Mouse (Mus musculus) kidney, postnatal 4 days (tissue): ENCODE measurements around the gene Kmt5c.

ENCODE experiments used
- DNase-seq, 2 experiments: peaks; one replicate each; pipeline ENCODE4 v3.0.0; 2021; ENCODE audit warnings: mixed read lengths in 2 of 2

Kmt5c gene

DNA sequence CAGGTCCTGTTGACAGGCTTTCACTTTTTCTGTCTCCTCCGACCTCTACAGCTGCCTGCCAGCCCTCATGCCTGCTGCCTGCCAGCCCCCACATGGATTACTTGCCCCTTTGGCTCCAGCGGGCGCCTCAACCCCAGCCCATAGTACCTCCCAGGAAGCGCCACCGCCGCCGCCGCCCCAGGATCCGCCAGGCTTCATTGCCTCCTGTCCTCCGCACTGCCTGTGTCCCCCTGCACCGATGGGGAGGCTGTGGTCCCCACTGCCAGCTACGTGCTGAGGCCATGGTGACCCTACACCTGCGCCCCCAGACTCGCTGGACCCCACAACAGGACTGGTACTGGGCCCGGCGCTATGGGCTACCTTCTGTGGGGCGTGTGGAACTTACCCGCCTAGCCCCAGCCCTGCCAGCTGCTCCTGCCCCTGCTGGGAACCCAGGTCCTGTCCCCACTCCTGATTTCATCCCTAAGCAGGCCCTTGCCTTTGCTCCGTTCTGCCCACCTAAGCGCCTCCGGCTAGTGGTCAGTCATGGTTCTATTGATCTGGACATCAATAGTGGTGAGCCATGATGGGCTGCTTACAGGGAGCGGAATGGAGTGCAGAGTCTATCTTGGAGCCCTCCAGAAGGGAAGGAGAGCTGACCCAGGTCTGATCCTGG lies 6.5 kb downstream of the Kmt5c start:
- DNase-seq, result no peak

DNA sequence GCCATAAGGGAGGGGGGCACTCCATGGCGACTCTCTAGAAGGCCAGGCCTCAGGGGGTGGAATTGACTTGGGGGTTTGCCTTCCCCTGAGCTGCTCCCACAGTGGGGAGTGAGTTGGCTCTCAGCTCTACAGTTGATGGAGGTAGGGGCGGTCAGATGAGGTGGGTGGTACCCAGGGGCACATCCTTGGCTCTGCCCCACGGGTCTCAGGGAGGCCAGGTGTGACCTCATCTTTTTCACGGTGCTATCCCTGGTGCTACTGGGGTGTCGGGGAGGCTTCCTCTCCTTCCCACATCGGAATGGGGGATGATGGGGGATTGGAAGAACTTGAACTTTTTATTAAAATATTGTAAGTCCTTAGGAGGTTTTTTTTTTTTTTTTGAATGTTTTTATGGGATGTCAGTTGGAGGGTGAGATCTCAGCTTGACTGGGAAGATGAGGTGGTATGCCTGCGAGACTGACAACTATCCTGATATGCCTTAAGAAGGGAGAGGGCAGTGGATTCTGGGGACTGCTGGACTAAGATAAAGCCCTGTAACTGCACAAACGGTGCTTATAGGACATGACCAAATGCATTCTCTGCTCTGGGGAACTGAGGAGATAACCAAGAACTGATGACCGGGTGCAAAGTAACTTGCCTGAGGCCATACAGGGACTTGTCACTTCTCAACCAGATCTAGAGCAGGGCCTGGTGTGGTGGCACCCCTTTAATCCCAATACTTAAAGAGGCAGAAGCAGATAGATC lies 7.4 kb downstream of the Kmt5c start:
- DNase-seq, result no peak

GRCm38 (mm10) chr7:4748321-4748720 lies 8.4 kb downstream of the Kmt5c start:
- no peak for DNase-seq

DNA sequence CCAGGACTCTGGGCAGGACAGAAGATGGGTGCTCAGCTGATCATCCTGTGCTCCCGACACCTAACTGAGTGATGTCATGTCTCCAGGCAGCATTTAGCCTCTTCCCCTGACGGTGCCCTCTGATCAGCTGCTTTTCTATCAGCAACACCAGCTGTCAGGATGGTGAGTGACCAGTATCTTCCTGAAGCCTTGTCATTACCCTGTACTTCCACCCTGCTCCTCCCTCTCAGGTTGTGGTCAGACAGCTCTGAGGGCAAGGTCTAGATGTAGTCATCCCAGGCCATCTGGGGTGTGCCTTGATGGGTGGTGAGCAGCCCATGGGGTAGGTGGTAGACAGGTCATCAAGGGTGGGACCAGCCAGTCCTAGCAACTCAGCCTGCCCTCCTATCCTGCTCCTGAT lies 9.3 kb downstream of the Kmt5c start:
- no peak for DNase-seq

GRCm38 (mm10) chr7:4751971-4752820 lies 12.3 kb downstream of the Kmt5c start:
- peak; percentile 83 to 87 for DNase-seq

DNA sequence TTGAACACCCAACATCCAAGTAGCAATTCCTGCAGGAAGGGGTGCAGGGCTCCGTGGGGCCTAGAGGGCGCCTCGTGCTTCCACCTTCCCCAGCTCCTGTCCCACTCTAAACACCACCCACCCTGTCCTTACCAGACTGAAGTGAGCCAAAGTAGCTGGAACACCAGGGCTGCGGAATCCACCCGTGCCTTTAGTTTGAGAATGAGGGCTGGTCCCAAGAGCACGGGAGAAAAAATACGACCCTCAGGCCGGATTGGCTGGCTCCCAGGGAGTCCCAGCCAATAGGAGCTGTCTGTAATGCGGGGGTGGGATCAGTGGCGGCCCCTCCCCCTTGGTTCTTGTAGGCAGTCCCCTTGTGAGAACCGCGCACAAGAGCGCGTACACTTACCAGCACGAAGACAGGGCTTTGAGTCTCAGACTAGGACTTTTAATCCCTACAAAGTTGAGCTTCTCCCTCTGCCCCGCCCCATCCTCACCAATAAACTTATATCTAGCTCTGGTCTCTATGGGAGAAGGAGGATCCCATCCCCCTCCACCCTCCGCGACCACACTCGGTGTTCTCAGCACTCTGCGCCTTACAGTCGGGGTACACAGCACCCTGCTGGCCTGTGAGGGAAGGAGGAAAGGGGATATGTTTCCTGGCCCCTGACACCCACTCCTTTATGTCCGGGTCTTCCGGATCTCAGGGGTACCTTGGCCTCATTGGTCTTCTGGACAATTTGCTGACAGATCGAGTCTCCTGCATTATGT lies 13.1 kb downstream of the Kmt5c start, which contains the start of gene Cox6b2:
TSS of gene Cox6b2 (minus strand) at position 274 of the 750 bp plus-strand sequence.
- peak; percentile 95 to 97 for DNase-seq

- no peak for DNase-seq
Observed at GRCm38 (mm10) chr7:4759670-4760069, 19.8 kb downstream of the Kmt5c start.

GRCm38 (mm10) chr7:4764946-4765710 lies 25.2 kb downstream of the Kmt5c start:
- DNase-seq, result no peak

DNA sequence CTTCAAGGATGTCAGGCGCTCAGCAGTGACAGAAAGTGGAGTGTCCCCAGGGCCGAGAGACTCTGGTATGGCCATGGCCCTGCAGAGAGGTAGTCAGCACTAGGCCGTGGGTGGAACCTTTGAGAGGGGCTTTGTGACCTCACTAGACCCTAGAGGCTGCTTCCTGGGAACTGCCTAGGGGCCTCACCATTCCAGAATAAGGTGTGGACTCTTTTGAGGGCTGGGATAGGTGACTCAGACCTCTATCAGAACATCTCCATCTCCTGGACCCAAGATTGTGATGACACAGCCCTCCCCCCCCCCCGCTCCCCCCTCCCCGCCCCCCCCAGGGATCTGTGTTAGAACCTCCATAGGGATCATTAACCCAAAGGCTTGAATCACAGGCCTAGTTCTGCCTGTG lies 31.3 kb downstream of the Kmt5c start, which contains the start of gene Fam71e2:
TSS of gene Fam71e2 (minus strand) at position 101 of the 400 bp plus-strand sequence.
- no peak for DNase-seq

DNA sequence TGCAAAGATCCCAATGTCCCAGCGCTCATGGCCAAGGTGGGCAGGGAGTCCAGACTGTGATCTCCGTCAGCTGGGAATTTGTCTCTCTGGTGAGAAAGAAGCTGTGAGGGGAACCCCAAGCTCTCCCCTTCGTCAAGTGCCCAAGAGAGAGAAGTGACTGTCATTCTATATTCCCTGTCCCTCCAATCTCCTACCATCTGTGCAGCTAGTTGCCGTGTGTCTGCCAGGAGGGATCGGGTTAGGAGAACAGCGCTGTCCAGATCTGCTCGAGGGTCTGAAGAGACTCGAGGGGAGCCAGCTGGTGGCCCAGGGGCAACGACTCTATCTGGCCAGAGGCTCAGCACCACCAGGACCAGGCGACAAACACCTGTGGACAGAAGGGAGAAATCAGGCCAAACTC lies 36.2 kb downstream of the Kmt5c start:
- DNase-seq, result no peak

- peak; percentile 87 to 92 for DNase-seq
Observed at GRCm38 (mm10) chr7:4776861-4777830, 37.2 kb downstream of the Kmt5c start.

DNA sequence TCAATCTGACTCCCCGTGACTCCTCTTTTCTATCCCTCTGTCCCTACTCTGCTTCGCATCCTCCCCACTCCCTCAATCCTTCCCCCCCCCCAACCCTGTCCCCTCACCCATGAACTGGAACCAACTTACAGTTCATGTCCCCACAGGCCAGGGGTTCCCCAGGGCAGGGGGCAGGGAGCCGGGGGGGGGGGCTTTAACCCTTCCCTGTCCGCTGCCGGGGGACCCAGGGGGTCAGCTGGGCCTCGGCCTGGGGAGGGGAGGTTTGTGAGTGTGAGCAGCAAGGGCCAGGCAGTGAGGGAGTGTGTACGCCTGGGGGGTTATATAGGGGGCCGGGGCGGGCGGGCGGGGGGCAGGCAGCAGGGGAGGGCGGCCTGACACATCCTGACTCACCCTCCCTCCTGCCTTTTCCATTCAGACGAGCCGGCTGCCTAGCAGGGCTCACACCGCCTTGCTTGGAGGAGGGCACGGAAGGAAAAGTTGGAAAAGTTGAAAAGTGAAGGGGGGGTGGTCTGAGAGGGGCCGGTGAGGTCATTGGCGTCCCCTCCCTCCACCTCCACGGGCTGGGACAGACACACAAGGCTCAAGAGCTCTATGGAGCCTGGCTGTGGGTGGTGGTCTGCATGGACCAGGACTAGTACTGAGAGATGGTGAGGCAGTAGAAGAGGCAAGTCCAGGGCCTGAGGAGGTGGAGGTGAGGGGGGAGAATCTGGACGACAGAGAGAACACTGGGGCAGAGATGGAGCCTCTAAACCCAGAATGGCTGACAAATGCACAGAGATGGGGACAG lies 38.1 kb downstream of the Kmt5c start:
- DNase-seq, result no peak

DNA sequence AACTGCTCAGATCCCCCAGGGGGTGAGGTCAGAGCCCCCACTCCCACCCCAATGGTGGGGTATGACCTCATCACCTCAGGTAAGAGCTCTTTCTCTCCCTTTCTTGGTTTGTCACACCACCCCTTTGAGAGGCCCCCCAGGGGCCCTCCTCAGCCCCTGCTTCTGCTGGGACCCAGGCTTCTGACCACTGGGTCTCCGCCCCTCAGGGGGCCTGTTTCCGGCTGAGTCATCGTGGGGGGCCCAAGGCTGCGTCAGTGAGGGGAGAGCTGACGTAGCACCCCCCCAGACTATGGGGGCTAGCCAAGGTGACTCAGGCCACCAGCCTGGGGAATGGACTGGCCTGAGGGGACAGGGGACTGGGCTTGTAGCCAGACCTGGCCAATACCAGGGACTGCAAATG lies 40.0 kb downstream of the Kmt5c start:
- DNase-seq, result no peak

- DNase-seq, result no peak
Observed at GRCm38 (mm10) chr7:4782130-4782529, 42.2 kb downstream of the Kmt5c start.

GRCm38 (mm10) chr7:4782759-4783158 lies 42.8 kb downstream of the Kmt5c start, which contains the start of the genes Il11 and Tmem190:
TSS of gene Il11 (minus strand) at chr7:4782859.
TSS of gene Tmem190 (plus strand) at chr7:4782937.
- no peak for DNase-seq

GRCm38 (mm10) chr7:4783667-4784268 lies 43.9 kb downstream of the Kmt5c start:
- no peak for DNase-seq

- DNase-seq, result peak; percentile 78 to 87
Observed at GRCm38 (mm10) chr7:4788499-4789435, 48.9 kb downstream of the Kmt5c start.

DNA sequence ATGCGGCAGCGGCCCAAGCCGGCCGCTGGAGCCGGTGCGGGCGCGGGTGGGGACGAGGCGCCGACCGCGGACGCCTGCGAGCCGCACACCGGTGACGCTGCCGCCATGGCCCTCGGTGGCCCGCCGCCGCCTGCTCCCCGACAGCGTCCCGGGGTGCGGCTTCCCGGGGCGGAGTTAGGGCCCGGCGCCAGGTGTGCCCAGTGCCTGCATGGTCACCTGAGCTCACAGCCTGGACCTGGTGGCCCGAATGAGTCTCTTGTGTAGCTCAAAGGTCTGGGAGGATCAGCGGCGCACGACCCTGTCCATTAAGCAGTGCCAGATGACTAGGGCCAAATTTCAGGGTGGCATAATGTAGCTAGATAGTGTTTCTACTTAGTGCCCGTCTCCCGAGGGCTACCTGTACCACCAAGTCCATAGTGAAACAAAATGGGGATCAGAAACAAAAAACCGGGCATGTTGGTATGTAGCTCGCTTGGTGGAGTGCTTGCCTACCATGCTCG lies 49.6 kb downstream of the Kmt5c start, which contains the start of gene Tmem238:
TSS of gene Tmem238 (minus strand) at position 221 of the 500 bp plus-strand sequence.
- peak; percentile 71 to 81 for DNase-seq
